Mouse (Mus musculus) heart, postnatal 25 days (tissue): ENCODE data around the gene 4930402H24Rik. TPM values are rescaled to one million over a fixed set of nuclear protein-coding genes. Genes with fewer than 3 reads are reported as not detected.

Experiments used
- DNase-seq: peaks from one replicate; pipeline ENCODE4 v3.0.0; 2022; ENCODE audit warnings: low spot score
- intact Hi-C: fragments of 180-260 bp; cut with DNase I; formaldehyde crosslinking; loops from one replicate; pipeline ENCODE4 v1.15.1; 2025
- total RNA-seq, 2 experiments: library from RNA; stranded (reverse); gene quantifications; 2 replicates each; pipeline ENCODE4 v1.2.3; 2021

4930402H24Rik gene
- total RNA-seq, 2 experiments from 2014 or later: 50.4 to 55.0 TPM

- intact Hi-C loops: no loop called here
- DNase-seq: no peak
These were observed 212.6 kb downstream of the 4930402H24Rik start for GRCm38 (mm10) chr2:130693563-130693962.

- intact Hi-C loops: no loop called here
- no peak for DNase-seq
These were observed 217.2 kb downstream of the 4930402H24Rik start for GRCm38 (mm10) chr2:130689011-130689410.

GRCm38 (mm10) chr2:130685426-130685825, 220.8 kb downstream of the 4930402H24Rik start:
- intact Hi-C loops: no loop called here
- no peak for DNase-seq

- intact Hi-C loops: no loop called here
- DNase-seq: no peak
These were observed 224.7 kb downstream of the 4930402H24Rik start for GRCm38 (mm10) chr2:130681531-130681930.

- no peak for DNase-seq
- intact Hi-C loops: no loop called here
These were observed 226.3 kb downstream of the 4930402H24Rik start for GRCm38 (mm10) chr2:130679899-130680298.

GRCm38 (mm10) chr2:130679154-130679553, 227.1 kb downstream of the 4930402H24Rik start:
- intact Hi-C loops: no loop called here
- no peak for DNase-seq

GRCm38 (mm10) chr2:130677211-130677610, 229.0 kb downstream of the 4930402H24Rik start:
- intact Hi-C loops: no loop called here
- DNase-seq: no peak

- peak; percentile 78 for DNase-seq
- intact Hi-C loops: loop anchor here (10.0 kb wide), 1 partner anchor 243 kb away; the partner anchor contains the start of genes Pced1a and Vps16
These were observed 238.6 kb downstream of the 4930402H24Rik start, which contains the start of gene Itpa for GRCm38 (mm10) chr2:130667559-130667958. Gene Itpa (plus strand): TSS chr2:130667610.

- intact Hi-C loops: loop anchor here (10.0 kb wide), 1 partner anchor 239 kb away; the partner anchor contains the start of genes Pced1a and Vps16
- peak; percentile 88 for DNase-seq
These were observed 242.0 kb downstream of the 4930402H24Rik start, which contains the start of gene Ddrgk1 for GRCm38 (mm10) chr2:130664102-130664701. Gene Ddrgk1 (minus strand): TSS chr2:130664659.

- DNase-seq: no peak
- intact Hi-C loops: loop anchor here (10.0 kb wide), 1 partner anchor 239 kb away; the partner anchor contains the start of genes Pced1a and Vps16
These were observed 242.9 kb downstream of the 4930402H24Rik start for GRCm38 (mm10) chr2:130663342-130663741.

GRCm38 (mm10) chr2:130658530-130658929, 247.7 kb downstream of the 4930402H24Rik start:
- no peak for DNase-seq
- intact Hi-C loops: no loop called here

GRCm38 (mm10) chr2:130657541-130657940, 248.7 kb downstream of the 4930402H24Rik start:
- intact Hi-C loops: no loop called here
- DNase-seq: no peak

- intact Hi-C loops: no loop called here
- DNase-seq: no peak
These were observed 249.7 kb downstream of the 4930402H24Rik start for GRCm38 (mm10) chr2:130656536-130656935.

Other genes starting within 250 kb of the 4930402H24Rik start
- gene Ddrgk1, start 241.7 kb downstream of the 4930402H24Rik start, total RNA-seq: 10 to 100 TPM; 62.1 to 63.9 TPM
- 10 to 100 TPM; 18.2 to 24.1 TPM for gene Itpa, start 238.8 kb downstream of the 4930402H24Rik start, total RNA-seq
- under 1 TPM; 0.36 to 0.55 TPM for gene Slc4a11, start 208.9 kb downstream of the 4930402H24Rik start, total RNA-seq
- gene Atrn, start 89 bp upstream of the 4930402H24Rik start, total RNA-seq: 10 to 100 TPM; 23.1 to 27.1 TPM
- gene Gfra4, start 136.7 kb upstream of the 4930402H24Rik start, total RNA-seq: 1 to 10 TPM; 6.6 to 7.0 TPM
- 1 to 10 TPM in 1 of 2 experiments, under 1 TPM in 1; 0.99 to 2.3 TPM for gene Adam33, start 157.4 kb upstream of the 4930402H24Rik start, total RNA-seq
- gene Siglec1, start 180.4 kb upstream of the 4930402H24Rik start, total RNA-seq: 1 to 10 TPM; 1.6 to 2.2 TPM
- 10 to 100 TPM; 32.5 to 43.1 TPM for gene Hspa12b, start 220.9 kb upstream of the 4930402H24Rik start, total RNA-seq
- gene Gm11037, start 227.1 kb upstream of the 4930402H24Rik start, total RNA-seq: not detected